Mouse (Mus musculus): Measurements from ENCODE around the gene 1700102P08Rik.

GRCm38 (mm10) chr9:108395427-108395826 lies 2.8 kb downstream of the 1700102P08Rik start:
- TF ChIP-seq CTCF (IDR thresholded peaks at IDR 0.05; ENCODE audit: extremely low read depth, insufficient read depth, low read length) = no peak
- TF ChIP-seq POLR2A (IDR thresholded peaks at IDR 0.05; ENCODE audit: extremely low read depth, insufficient read depth, low read length) = no peak

All from cortical plate, adult 2 months (tissue).